Mouse (Mus musculus): ENCODE data around the gene Zmynd8. TPM values are rescaled to one million over a fixed set of nuclear protein-coding genes. Genes with fewer than 3 reads are reported as not detected.
A peak's percentile ranks its signal among the peaks of the same experiment; 100 is the strongest.

Gene Zmynd8
- polyA plus RNA-seq, 1 experiment from 2014 or later, result 93.3 TPM

- Histone ChIP-seq H3K4me2 (peak overlapping the region; percentile 61), H3K9ac (peak overlapping the region; percentile 15), H3K4me1 (peaks cover 86% of the 10 kb centered on the region), H3K27ac (peak overlapping the region; percentile 88), H3K9me3 (no peaks in the 10 kb centered on the region), H3K36me3 (replicated peaks) (0 out of 2 replicates have a peak, but pooled peaks cover 2% of the 10 kb centered on the region), H3K27me3 (replicated peaks) (no peaks in the 10 kb centered on the region), H3K4me3 (peak overlapping the region; percentile 4)
- WGBS, result 39% methylated on average over 8 of the region's 8 CpGs
- no peak for ATAC-seq (replicated peaks)
Observed at GRCm38 (mm10) chr2:165876201-165876918, 22.5 kb downstream of the Zmynd8 start.

GRCm38 (mm10) chr2:165875406-165875955 lies 23.3 kb downstream of the Zmynd8 start:
- H3K9me3 ChIP-seq, result no peaks in the 10 kb centered on the region
- ATAC-seq (replicated peaks), result peak; percentile 8; the same call in 1 of the 2 replicates
- H3K36me3 ChIP-seq (replicated peaks), result 0 out of 2 replicates have a peak, but pooled peaks cover 2% of the 10 kb centered on the region
- no peaks in the 10 kb centered on the region for H3K27me3 ChIP-seq (replicated peaks)
- H3K4me2 ChIP-seq, result peak overlapping the region; percentile 61
- WGBS, result 21% methylated on average over 13 of the region's 13 CpGs
- peak overlapping the region; percentile 6 for H3K4me3 ChIP-seq
- peak overlapping the region; percentile 88 for H3K27ac ChIP-seq
- H3K4me1 ChIP-seq, result peaks cover 84% of the 10 kb centered on the region
- H3K9ac ChIP-seq, result peak overlapping the region; percentile 17

GRCm38 (mm10) chr2:165874461-165875339 lies 24.1 kb downstream of the Zmynd8 start:
- Histone ChIP-seq H3K27ac (peak overlapping the region; percentile 88), H3K9ac (peak overlapping the region; percentile 17), H3K9me3 (no peaks in the 10 kb centered on the region), H3K4me2 (peak overlapping the region; percentile 61), H3K4me3 (peak overlapping the region; percentile 6), H3K27me3 (replicated peaks) (no peaks in the 10 kb centered on the region), H3K36me3 (replicated peaks) (0 out of 2 replicates have a peak, but pooled peaks cover 2% of the 10 kb centered on the region), H3K4me1 (peaks cover 84% of the 10 kb centered on the region)
- ATAC-seq (replicated peaks), result peak; percentile 79
- 30% methylated on average over 13 of the region's 13 CpGs for WGBS

DNA sequence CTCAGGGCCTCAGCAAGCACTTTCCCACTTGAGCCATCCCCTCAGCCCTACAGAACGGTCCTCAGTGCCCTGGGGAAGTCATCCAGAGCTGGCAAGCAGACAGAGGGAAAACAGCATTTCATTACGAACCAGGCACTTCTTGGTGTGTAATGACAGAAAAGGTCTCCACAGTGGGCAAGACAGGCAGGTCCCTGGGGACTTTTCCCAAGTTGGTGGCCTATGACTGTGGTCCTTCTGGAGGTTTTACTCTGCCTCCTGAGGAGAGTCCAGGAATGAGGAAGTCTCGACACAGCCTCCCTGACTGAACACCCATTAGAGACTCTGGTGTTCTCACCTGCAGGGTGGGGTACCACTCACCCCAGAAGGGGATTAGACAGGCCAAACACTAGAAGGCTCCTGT lies 25.0 kb downstream of the Zmynd8 start:
- 0 out of 2 replicates have a peak overlapping the region, but pooled peaks have one; percentile 88 for H3K27ac ChIP-seq
- H3K36me3 ChIP-seq (replicated peaks), result 0 out of 2 replicates have a peak, but pooled peaks cover 2% of the 10 kb centered on the region
- 57% methylated on average over 3 of the region's 3 CpGs for WGBS
- no peak overlapping the region for H3K4me3 ChIP-seq
- no peak for ATAC-seq (replicated peaks)
- no peak overlapping the region for H3K4me2 ChIP-seq
- H3K9ac ChIP-seq, result no peak overlapping the region
- H3K27me3 ChIP-seq (replicated peaks), result no peaks in the 10 kb centered on the region
- no peaks in the 10 kb centered on the region for H3K9me3 ChIP-seq
- peaks cover 84% of the 10 kb centered on the region for H3K4me1 ChIP-seq

DNA sequence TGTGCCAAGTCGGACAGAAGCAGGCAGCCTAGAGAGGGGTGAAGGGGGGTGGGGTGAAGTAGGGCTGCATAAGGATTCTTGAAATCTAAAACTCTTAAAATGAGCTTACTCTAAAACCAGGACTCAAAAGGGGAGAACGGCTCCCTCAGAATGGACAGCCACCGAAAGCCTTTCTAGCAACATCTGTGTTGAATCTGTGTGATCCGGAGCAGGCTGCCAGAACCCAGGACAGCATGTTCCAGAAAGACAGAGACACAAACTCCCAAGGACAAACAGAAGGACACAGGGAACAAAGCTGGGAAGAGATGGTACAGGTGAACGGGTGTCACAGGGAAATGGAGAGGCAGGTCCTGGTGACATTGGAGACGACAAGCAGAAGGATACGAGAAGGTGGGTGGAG lies 25.6 kb downstream of the Zmynd8 start:
- Histone ChIP-seq H3K4me3 (no peak overlapping the region), H3K9me3 (no peaks in the 10 kb centered on the region), H3K4me2 (no peak overlapping the region), H3K27me3 (replicated peaks) (no peaks in the 10 kb centered on the region), H3K4me1 (peaks cover 85% of the 10 kb centered on the region), H3K9ac (no peak overlapping the region), H3K27ac (peak overlapping the region; percentile 26; the same call in 1 of the 2 replicates), H3K36me3 (replicated peaks) (0 out of 2 replicates have a peak, but pooled peaks cover 2% of the 10 kb centered on the region)
- no peak for ATAC-seq (replicated peaks)
- 80% methylated on average over 7 of the region's 7 CpGs for WGBS

DNA sequence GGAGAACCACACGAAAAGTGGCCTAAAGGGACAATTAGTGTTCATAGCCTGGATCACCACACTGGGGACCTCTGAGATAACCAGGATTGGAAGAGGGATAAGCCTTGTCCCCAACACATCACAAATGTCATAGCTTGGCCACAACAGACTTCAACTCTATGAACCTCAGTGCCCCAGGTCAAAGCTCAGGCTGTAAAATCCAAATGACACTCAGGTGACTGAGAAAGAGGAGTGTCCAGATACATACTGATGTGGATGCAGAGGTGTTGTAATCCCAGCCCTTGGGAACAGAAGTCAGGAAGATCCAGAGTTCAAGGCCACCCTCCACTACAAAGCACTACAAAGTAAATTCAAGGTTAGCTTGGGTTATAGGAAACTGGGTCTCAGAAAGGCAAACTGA lies 29.6 kb downstream of the Zmynd8 start:
- peaks cover 79% of the 10 kb centered on the region for H3K4me1 ChIP-seq
- H3K27ac ChIP-seq, result no peak overlapping the region
- no peak overlapping the region for H3K4me2 ChIP-seq
- 0 out of 2 replicates have a peak, but pooled peaks cover 2% of the 10 kb centered on the region for H3K36me3 ChIP-seq (replicated peaks)
- H3K9me3 ChIP-seq, result no peaks in the 10 kb centered on the region
- 41% methylated on average over 1 of the region's 1 CpGs for WGBS
- no peak for ATAC-seq (replicated peaks)
- H3K27me3 ChIP-seq (replicated peaks), result no peaks in the 10 kb centered on the region
- H3K9ac ChIP-seq, result no peak overlapping the region
- no peak overlapping the region for H3K4me3 ChIP-seq

GRCm38 (mm10) chr2:165868522-165869175 lies 30.2 kb downstream of the Zmynd8 start:
- 66% methylated on average over 8 of the region's 8 CpGs for WGBS
- H3K4me3 ChIP-seq, result no peak overlapping the region
- H3K9ac ChIP-seq, result no peak overlapping the region
- no peaks in the 10 kb centered on the region for H3K27me3 ChIP-seq (replicated peaks)
- 0 out of 2 replicates have a peak, but pooled peaks cover 2% of the 10 kb centered on the region for H3K36me3 ChIP-seq (replicated peaks)
- H3K4me2 ChIP-seq, result no peak overlapping the region
- H3K27ac ChIP-seq, result peak overlapping the region; percentile 81
- ATAC-seq (replicated peaks), result no peak
- H3K9me3 ChIP-seq, result no peaks in the 10 kb centered on the region
- peaks cover 78% of the 10 kb centered on the region for H3K4me1 ChIP-seq

- Histone ChIP-seq H3K9ac (no peak overlapping the region), H3K4me3 (no peak overlapping the region), H3K27me3 (replicated peaks) (no peaks in the 10 kb centered on the region), H3K27ac (peak overlapping the region; percentile 81), H3K4me1 (peaks cover 72% of the 10 kb centered on the region), H3K9me3 (no peaks in the 10 kb centered on the region), H3K4me2 (no peak overlapping the region), H3K36me3 (replicated peaks) (no peaks in the 10 kb centered on the region)
- ATAC-seq (replicated peaks), result no peak; the same call in 1 of the 2 replicates
- 63% methylated on average over 9 of the region's 9 CpGs for WGBS
Observed at GRCm38 (mm10) chr2:165867549-165867948, 31.3 kb downstream of the Zmynd8 start.

- H3K27me3 ChIP-seq (replicated peaks), result no peaks in the 10 kb centered on the region
- no peak overlapping the region for H3K4me3 ChIP-seq
- 0 out of 2 replicates have a peak overlapping the region, but pooled peaks have one; percentile 16 for H3K9ac ChIP-seq
- H3K4me2 ChIP-seq, result peak overlapping the region; percentile 20; the same call in 1 of the 2 replicates
- WGBS, result 9% methylated on average over 12 of the region's 12 CpGs
- peak overlapping the region; percentile 81 for H3K27ac ChIP-seq
- H3K4me1 ChIP-seq, result peaks cover 76% of the 10 kb centered on the region
- peak; percentile 34; the same call in 1 of the 2 replicates for ATAC-seq (replicated peaks)
- no peaks in the 10 kb centered on the region for H3K9me3 ChIP-seq
- no peaks in the 10 kb centered on the region for H3K36me3 ChIP-seq (replicated peaks)
Observed at GRCm38 (mm10) chr2:165866951-165867387, 31.8 kb downstream of the Zmynd8 start.

DNA sequence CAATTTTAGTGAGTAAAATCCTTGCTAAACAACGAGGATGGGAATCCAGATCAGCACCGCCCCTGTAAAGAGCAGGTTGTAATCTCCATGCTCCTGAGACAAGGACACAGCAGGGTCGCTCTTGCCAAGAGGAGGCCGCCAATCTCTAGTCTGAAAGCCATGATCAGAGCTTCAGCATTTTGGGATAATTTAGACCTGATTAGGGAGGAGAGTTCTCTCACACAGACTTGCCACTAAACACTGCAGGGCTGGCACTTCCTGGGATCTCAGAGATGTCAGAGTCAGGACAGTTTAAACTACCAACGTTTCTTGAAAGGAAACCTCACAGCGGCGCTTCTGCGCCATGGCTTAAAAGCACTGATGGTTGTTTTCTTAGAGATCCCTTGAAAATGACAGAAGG lies 32.4 kb downstream of the Zmynd8 start:
- Histone ChIP-seq H3K27me3 (replicated peaks) (no peaks in the 10 kb centered on the region), H3K9ac (no peak overlapping the region), H3K4me1 (peaks cover 80% of the 10 kb centered on the region), H3K9me3 (no peaks in the 10 kb centered on the region), H3K36me3 (replicated peaks) (no peaks in the 10 kb centered on the region), H3K4me2 (no peak overlapping the region), H3K27ac (peak overlapping the region; percentile 81), H3K4me3 (no peak overlapping the region)
- no peak for ATAC-seq (replicated peaks)
- 22% methylated on average over 8 of the region's 8 CpGs for WGBS

GRCm38 (mm10) chr2:165864769-165865168 lies 34.0 kb downstream of the Zmynd8 start:
- Histone ChIP-seq H3K27me3 (replicated peaks) (no peaks in the 10 kb centered on the region), H3K4me3 (no peak overlapping the region), H3K27ac (no peak overlapping the region), H3K36me3 (replicated peaks) (no peaks in the 10 kb centered on the region), H3K9ac (no peak overlapping the region), H3K4me1 (peaks cover 69% of the 10 kb centered on the region), H3K4me2 (no peak overlapping the region), H3K9me3 (no peaks in the 10 kb centered on the region)
- ATAC-seq (replicated peaks), result no peak
- 77% methylated on average over 3 of the region's 3 CpGs for WGBS

Data from midbrain, embryonic 15.5 days (tissue).